17 mouse cellular contexts compared by ENCODE assay signal in genomic region chr19:25116981-25117380, GRCm38 (mm10).
"Had no signal": no experiment of that assay in that cellular context is flagged by ENCODE, and none has a peak within 500 bp of the region (broad histone marks: within the 10 kb centered on the region; RNA-seq: fewer than 3 reads in every experiment).

No protein-coding gene starts in this region.

- H3K27ac ChIP-seq: neural tube, embryonic 12.5 days; neural tube, embryonic 13.5 days; neural tube, embryonic 15.5 days; stomach, embryonic 15.5 days; stomach, postnatal 0 days had no signal

- H3K27me3 ChIP-seq: neural tube, embryonic 12.5 days; neural tube, embryonic 13.5 days; neural tube, embryonic 15.5 days; stomach, embryonic 15.5 days had no signal

- H3K36me3 ChIP-seq: neural tube, embryonic 12.5 days; neural tube, embryonic 13.5 days; neural tube, embryonic 15.5 days; stomach, embryonic 15.5 days had no signal

- DNase-seq: retina, postnatal 1 day; right cerebral cortex, adult 18-20 months; right cerebral cortex, postnatal 14 days; right cerebral cortex, postnatal 25 days; right cerebral cortex, postnatal 4 days; spleen, adult 18-20 months; thymus, adult 18-20 months; thymus, adult 2 months; thymus, postnatal 14 days; thymus, postnatal 25 days; thymus, postnatal 36 days; thymus, postnatal 4 days had no signal

- H3K9ac ChIP-seq: neural tube, embryonic 12.5 days; neural tube, embryonic 13.5 days; neural tube, embryonic 15.5 days; stomach, embryonic 15.5 days had no signal

- H3K4me1 ChIP-seq: neural tube, embryonic 12.5 days; neural tube, embryonic 13.5 days; neural tube, embryonic 15.5 days; stomach, embryonic 15.5 days had no signal

- H3K4me3 ChIP-seq: neural tube, embryonic 12.5 days; neural tube, embryonic 13.5 days; neural tube, embryonic 15.5 days; stomach, embryonic 15.5 days had no signal

- H3K4me2 ChIP-seq: neural tube, embryonic 12.5 days; neural tube, embryonic 13.5 days; neural tube, embryonic 15.5 days; stomach, embryonic 15.5 days had no signal

- H3K9me3 ChIP-seq: neural tube, embryonic 12.5 days; neural tube, embryonic 13.5 days; neural tube, embryonic 15.5 days; stomach, embryonic 15.5 days had no signal
